Mouse (Mus musculus): Measurements from ENCODE around the gene Syn3.

DNA sequence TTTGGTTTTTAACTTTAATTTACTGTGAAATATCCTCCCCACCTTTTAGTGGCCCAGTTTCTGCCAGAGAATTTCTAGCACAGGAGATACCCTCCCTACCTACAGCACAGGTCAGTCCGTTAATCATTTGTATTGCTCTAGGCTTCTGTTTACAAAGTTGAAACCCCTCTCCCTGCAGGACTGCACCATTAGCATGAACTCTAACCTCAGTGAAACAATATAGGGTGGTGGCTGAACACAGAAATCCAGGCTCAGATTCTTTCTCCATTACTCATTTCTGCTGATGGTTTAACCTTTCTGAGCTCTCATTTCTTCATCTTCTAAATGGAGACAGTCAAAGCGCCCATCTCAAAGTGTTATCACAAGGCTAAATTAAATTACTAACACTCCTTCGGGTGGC, 56.9 kb downstream of the Syn3 start:
- TF ChIP-seq CTCF (IDR thresholded peaks at IDR 0.05; ENCODE audit: borderline replicate concordance, insufficient read depth, low read depth, low read length) = no peak
- TF ChIP-seq POLR2A (IDR thresholded peaks at IDR 0.05; ENCODE audit: borderline replicate concordance, insufficient read depth, low read length) = no peak
